Mouse (Mus musculus): ENCODE results near the gene Fgfr2. TPM values are rescaled to one million over a fixed set of nuclear protein-coding genes. Genes with fewer than 3 reads are reported as not detected.

Fgfr2 gene
- polyA plus RNA-seq, 1 experiment from 2014 or later, result 24.9 TPM

GRCm38 (mm10) chr7:132387507-132387906 is 735.6 kb downstream of the Fgfr2 start:
- Histone ChIP-seq H3K27me3 (ENCODE audit: control insufficient read depth, insufficient read depth, low read length) (no peaks in the 10 kb centered on the region), H3K9me3 (replicated peaks; ENCODE audit: control insufficient read depth, low read length) (no peaks in the 10 kb centered on the region), H3K27ac (ENCODE audit: low read depth, low read length) (no peak overlapping the region), H3K4me2 (no peak overlapping the region), H3K36me3 (ENCODE audit: control insufficient read depth, insufficient read depth, low read length) (no peaks in the 10 kb centered on the region), H3K4me3 (ENCODE audit: low read depth, low read length) (no peak overlapping the region), H3K9ac (ENCODE audit: low read depth, low read length) (no peak overlapping the region), H3K4me1 (ENCODE audit: control insufficient read depth, insufficient read depth, low read length) (peaks cover 35% of the 10 kb centered on the region)
- 68% methylated on average over 5 of the region's 5 CpGs for WGBS (ENCODE audit: insufficient replicate concordance)
- no peak for ATAC-seq (replicated peaks; ENCODE audit: insufficient number of reproducible peaks, low FRiP score, low TSS enrichment)

DNA sequence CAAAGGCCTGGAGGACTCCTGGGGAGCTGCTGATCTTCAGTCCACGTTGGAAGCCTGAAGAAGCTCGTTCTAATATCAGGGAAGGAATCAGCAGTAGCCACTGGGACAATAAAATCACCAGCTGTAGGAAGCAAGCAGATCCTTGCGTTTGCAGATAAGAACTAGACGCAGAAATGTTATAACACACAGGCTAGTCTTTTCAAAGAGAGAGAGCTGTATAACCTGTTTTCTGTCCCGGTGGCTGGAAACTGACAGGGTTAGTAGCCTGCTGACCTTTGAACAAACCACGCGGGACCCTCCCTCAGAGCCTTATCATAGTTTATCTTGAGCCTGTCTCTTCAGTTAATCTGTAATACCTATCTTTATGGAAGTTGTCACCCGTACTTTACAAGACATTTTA is 736.8 kb downstream of the Fgfr2 start:
- WGBS (ENCODE audit: insufficient replicate concordance), result 9% methylated on average over 8 of the region's 8 CpGs
- Histone ChIP-seq H3K27ac (ENCODE audit: low read depth, low read length) (no peak overlapping the region), H3K9ac (ENCODE audit: low read depth, low read length) (no peak overlapping the region), H3K4me1 (ENCODE audit: control insufficient read depth, insufficient read depth, low read length) (peaks cover 30% of the 10 kb centered on the region), H3K4me3 (ENCODE audit: low read depth, low read length) (no peak overlapping the region), H3K4me2 (no peak overlapping the region), H3K36me3 (ENCODE audit: control insufficient read depth, insufficient read depth, low read length) (no peaks in the 10 kb centered on the region), H3K27me3 (ENCODE audit: control insufficient read depth, insufficient read depth, low read length) (no peaks in the 10 kb centered on the region), H3K9me3 (replicated peaks; ENCODE audit: control insufficient read depth, low read length) (no peaks in the 10 kb centered on the region)
- ATAC-seq (replicated peaks; ENCODE audit: insufficient number of reproducible peaks, low FRiP score, low TSS enrichment), result no peak

DNA sequence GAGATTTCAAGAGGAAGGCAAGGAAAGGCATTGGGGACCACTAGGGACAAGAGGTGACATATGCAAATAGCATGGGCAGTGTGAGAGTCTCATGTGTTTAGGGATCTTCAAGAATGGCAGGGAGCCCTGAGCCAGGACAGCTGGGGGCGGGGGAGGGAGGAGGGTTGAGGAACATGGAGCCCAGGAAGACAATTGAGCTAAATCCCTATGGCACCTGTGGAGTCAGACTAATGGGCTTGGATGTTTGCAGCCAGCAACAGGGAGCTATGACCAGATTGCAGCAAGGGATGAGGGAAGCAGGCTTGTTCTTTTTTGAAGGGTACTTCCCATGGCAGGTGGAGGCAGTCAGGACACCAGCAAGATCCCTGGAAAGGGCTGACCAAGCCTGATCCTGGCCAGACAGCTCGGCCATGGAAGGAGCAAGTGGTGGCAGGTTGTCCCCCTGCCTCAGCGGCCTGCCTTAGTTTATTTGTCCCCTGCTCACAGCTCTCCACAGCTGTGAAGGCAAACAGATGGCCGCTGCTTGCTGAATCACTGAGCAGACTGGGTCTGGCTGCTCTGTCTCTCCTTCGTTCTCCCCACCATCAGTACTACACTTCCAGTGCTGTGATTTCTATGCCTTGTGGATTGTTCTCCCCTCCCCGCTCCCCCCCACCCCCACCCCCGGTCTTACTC is 737.6 kb downstream of the Fgfr2 start:
- no peaks in the 10 kb centered on the region for H3K9me3 ChIP-seq (replicated peaks; ENCODE audit: control insufficient read depth, low read length)
- no peaks in the 10 kb centered on the region for H3K27me3 ChIP-seq (ENCODE audit: control insufficient read depth, insufficient read depth, low read length)
- H3K4me2 ChIP-seq, result no peak overlapping the region
- H3K27ac ChIP-seq (ENCODE audit: low read depth, low read length), result no peak overlapping the region
- H3K4me1 ChIP-seq (ENCODE audit: control insufficient read depth, insufficient read depth, low read length), result peaks cover 30% of the 10 kb centered on the region
- no peak overlapping the region for H3K9ac ChIP-seq (ENCODE audit: low read depth, low read length)
- no peak for ATAC-seq (replicated peaks; ENCODE audit: insufficient number of reproducible peaks, low FRiP score, low TSS enrichment)
- no peaks in the 10 kb centered on the region for H3K36me3 ChIP-seq (ENCODE audit: control insufficient read depth, insufficient read depth, low read length)
- no peak overlapping the region for H3K4me3 ChIP-seq (ENCODE audit: low read depth, low read length)
- WGBS (ENCODE audit: insufficient replicate concordance), result 26% methylated on average over 7 of the region's 7 CpGs

GRCm38 (mm10) chr7:132384736-132385455 is 738.3 kb downstream of the Fgfr2 start:
- Histone ChIP-seq H3K9ac (ENCODE audit: low read depth, low read length) (no peak overlapping the region), H3K27me3 (ENCODE audit: control insufficient read depth, insufficient read depth, low read length) (no peaks in the 10 kb centered on the region), H3K4me2 (no peak overlapping the region), H3K27ac (ENCODE audit: low read depth, low read length) (no peak overlapping the region), H3K9me3 (replicated peaks; ENCODE audit: control insufficient read depth, low read length) (no peaks in the 10 kb centered on the region), H3K4me1 (ENCODE audit: control insufficient read depth, insufficient read depth, low read length) (peaks cover 28% of the 10 kb centered on the region), H3K36me3 (ENCODE audit: control insufficient read depth, insufficient read depth, low read length) (no peaks in the 10 kb centered on the region), H3K4me3 (ENCODE audit: low read depth, low read length) (no peak overlapping the region)
- ATAC-seq (replicated peaks; ENCODE audit: insufficient number of reproducible peaks, low FRiP score, low TSS enrichment), result no peak
- WGBS (ENCODE audit: insufficient replicate concordance), result 23% methylated on average over 8 of the region's 8 CpGs

DNA sequence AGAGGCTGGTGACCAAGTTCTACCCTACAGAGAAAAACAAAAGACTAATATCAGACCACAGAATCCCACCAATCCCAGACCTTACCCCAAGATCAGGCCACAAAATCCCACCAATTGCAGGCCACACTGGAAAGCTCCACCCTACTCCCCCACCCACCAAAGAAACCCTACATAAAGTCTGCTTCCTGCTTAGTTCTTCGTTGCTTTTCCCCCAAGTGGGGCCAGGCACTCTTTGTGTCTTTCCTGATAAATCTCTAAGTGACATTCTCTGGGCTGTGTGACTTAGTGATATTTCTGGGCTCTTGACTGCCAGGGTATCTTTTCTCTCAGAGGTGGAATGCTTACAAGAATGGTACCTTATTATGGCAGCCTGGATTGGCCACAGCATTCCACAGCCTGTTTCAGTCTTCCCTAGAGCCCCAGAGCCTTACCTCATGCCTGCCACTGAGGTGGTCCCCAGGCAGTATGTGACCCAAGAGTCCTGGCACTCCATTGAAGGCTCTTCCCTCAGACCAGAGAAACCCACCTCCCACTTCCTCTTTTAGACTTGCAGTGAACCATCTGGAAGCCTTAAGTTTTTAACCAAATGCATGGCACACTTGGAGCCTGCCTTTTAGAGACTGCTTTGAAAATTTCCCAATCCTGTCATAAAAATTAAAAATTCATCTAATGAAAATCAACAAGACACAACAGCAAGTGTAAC is 742.4 kb downstream of the Fgfr2 start:
- peaks cover 12% of the 10 kb centered on the region; the same call in 1 of the 2 replicates for H3K4me1 ChIP-seq (ENCODE audit: control insufficient read depth, insufficient read depth, low read length)
- no peak overlapping the region for H3K27ac ChIP-seq (ENCODE audit: low read depth, low read length)
- WGBS (ENCODE audit: insufficient replicate concordance), result 14% methylated on average over 1 of the region's 1 CpGs
- no peak overlapping the region for H3K4me3 ChIP-seq (ENCODE audit: low read depth, low read length)
- no peak overlapping the region for H3K4me2 ChIP-seq
- no peaks in the 10 kb centered on the region for H3K36me3 ChIP-seq (ENCODE audit: control insufficient read depth, insufficient read depth, low read length)
- no peak for ATAC-seq (replicated peaks; ENCODE audit: insufficient number of reproducible peaks, low FRiP score, low TSS enrichment)
- no peak overlapping the region for H3K9ac ChIP-seq (ENCODE audit: low read depth, low read length)
- no peaks in the 10 kb centered on the region for H3K27me3 ChIP-seq (ENCODE audit: control insufficient read depth, insufficient read depth, low read length)
- H3K9me3 ChIP-seq (replicated peaks; ENCODE audit: control insufficient read depth, low read length), result no peaks in the 10 kb centered on the region

DNA sequence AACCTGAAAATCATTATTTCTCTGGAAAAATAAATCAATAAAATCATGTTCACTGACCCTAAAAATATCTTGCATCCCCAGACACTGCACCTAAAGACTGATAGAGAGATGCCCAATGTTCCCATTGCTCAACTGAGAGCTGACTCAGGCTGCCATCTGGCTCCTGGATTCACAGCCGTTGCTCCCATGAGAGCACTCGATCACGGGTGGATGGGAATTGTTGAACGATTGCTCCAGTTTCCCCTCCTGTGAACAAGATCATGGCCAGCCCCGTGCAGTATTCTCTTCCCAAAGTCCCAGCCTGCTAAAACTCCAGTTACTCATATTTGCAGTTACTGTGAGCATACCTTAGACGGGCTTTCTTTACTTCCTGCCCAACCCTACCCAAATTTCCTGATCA is 745.2 kb downstream of the Fgfr2 start:
- Histone ChIP-seq H3K27me3 (ENCODE audit: control insufficient read depth, insufficient read depth, low read length) (no peaks in the 10 kb centered on the region), H3K9ac (ENCODE audit: low read depth, low read length) (no peak overlapping the region), H3K9me3 (replicated peaks; ENCODE audit: control insufficient read depth, low read length) (no peaks in the 10 kb centered on the region), H3K36me3 (ENCODE audit: control insufficient read depth, insufficient read depth, low read length) (no peaks in the 10 kb centered on the region), H3K4me2 (no peak overlapping the region), H3K4me3 (ENCODE audit: low read depth, low read length) (no peak overlapping the region), H3K4me1 (ENCODE audit: control insufficient read depth, insufficient read depth, low read length) (peaks cover 4% of the 10 kb centered on the region; the same call in 1 of the 2 replicates), H3K27ac (ENCODE audit: low read depth, low read length) (no peak overlapping the region)
- WGBS (ENCODE audit: insufficient replicate concordance), result 78% methylated on average over 6 of the region's 6 CpGs
- no peak for ATAC-seq (replicated peaks; ENCODE audit: insufficient number of reproducible peaks, low FRiP score, low TSS enrichment)

GRCm38 (mm10) chr7:132373594-132374378 is 749.4 kb downstream of the Fgfr2 start:
- ATAC-seq (replicated peaks; ENCODE audit: insufficient number of reproducible peaks, low FRiP score, low TSS enrichment), result no peak
- 59% methylated on average over 10 of the region's 10 CpGs for WGBS (ENCODE audit: insufficient replicate concordance)
- Histone ChIP-seq H3K4me2 (no peak overlapping the region), H3K4me3 (ENCODE audit: low read depth, low read length) (no peak overlapping the region), H3K27ac (ENCODE audit: low read depth, low read length) (no peak overlapping the region), H3K9ac (ENCODE audit: low read depth, low read length) (no peak overlapping the region), H3K27me3 (ENCODE audit: control insufficient read depth, insufficient read depth, low read length) (no peaks in the 10 kb centered on the region), H3K36me3 (ENCODE audit: control insufficient read depth, insufficient read depth, low read length) (no peaks in the 10 kb centered on the region), H3K4me1 (ENCODE audit: control insufficient read depth, insufficient read depth, low read length) (peaks cover 4% of the 10 kb centered on the region; the same call in 1 of the 2 replicates), H3K9me3 (replicated peaks; ENCODE audit: control insufficient read depth, low read length) (no peaks in the 10 kb centered on the region)

DNA sequence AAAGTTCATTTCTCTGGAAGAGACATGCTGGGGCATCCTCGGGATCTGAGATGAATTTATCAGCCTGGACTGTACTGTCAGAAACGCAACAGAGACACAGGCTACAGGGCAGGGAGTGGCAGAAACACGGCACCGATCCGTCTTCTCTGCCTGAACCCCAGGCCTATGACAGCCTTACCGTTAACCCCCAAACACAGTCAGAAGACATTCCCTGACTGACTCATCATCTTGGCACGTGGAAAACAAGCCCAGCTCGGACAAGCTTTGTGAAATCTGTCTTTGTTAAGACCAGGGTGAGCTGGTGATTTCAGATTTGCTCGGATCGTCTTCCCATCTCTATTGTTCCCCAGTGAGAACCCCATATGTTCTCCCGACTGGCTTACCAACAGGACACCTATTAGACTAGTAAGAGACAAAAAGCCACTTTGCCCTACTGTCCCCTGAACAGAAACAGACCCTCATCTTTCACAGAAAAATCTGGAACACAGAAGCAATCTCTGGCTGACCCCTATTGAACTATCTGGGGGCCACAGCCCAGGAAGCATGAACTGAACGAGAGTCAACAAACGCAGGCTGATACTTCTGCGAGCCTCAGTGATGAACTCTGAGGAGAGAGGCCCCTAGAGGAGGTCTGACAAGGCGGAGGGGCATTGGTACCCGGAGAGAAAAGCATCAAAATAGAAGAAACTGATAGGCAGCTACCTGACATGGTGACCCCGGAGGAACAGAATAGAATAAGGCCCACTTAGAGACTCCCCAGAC is 750.2 kb downstream of the Fgfr2 start:
- no peak overlapping the region for H3K9ac ChIP-seq (ENCODE audit: low read depth, low read length)
- H3K27ac ChIP-seq (ENCODE audit: low read depth, low read length), result no peak overlapping the region
- peaks cover 4% of the 10 kb centered on the region; the same call in 1 of the 2 replicates for H3K4me1 ChIP-seq (ENCODE audit: control insufficient read depth, insufficient read depth, low read length)
- no peaks in the 10 kb centered on the region for H3K27me3 ChIP-seq (ENCODE audit: control insufficient read depth, insufficient read depth, low read length)
- no peak overlapping the region for H3K4me2 ChIP-seq
- H3K4me3 ChIP-seq (ENCODE audit: low read depth, low read length), result no peak overlapping the region
- no peaks in the 10 kb centered on the region for H3K36me3 ChIP-seq (ENCODE audit: control insufficient read depth, insufficient read depth, low read length)
- WGBS (ENCODE audit: insufficient replicate concordance), result 54% methylated on average over 17 of the region's 17 CpGs
- ATAC-seq (replicated peaks; ENCODE audit: insufficient number of reproducible peaks, low FRiP score, low TSS enrichment), result no peak
- H3K9me3 ChIP-seq (replicated peaks; ENCODE audit: control insufficient read depth, low read length), result no peaks in the 10 kb centered on the region

Data from heart, embryonic 11.5 days (tissue).